Mouse (Mus musculus) layer of hippocampus, adult 8-10 months (tissue): ENCODE data around the gene Isl2. TPM values are rescaled to one million over a fixed set of nuclear protein-coding genes. Genes with fewer than 3 reads are reported as not detected.

ENCODE experiments used
- DNase-seq, 2 experiments: peaks; one replicate each; pipeline ENCODE4 v3.0.0; 2022; ENCODE audit warnings: low spot score in 2 of 2
- total RNA-seq, 4 experiments: library from RNA; stranded (reverse); gene quantifications; 2 replicates each; pipeline ENCODE4 v1.2.4; 2022

The Isl2 gene
- total RNA-seq, result under 1 TPM in 1 of 4 experiments, not detected in 3; 0.41 TPM

DNA sequence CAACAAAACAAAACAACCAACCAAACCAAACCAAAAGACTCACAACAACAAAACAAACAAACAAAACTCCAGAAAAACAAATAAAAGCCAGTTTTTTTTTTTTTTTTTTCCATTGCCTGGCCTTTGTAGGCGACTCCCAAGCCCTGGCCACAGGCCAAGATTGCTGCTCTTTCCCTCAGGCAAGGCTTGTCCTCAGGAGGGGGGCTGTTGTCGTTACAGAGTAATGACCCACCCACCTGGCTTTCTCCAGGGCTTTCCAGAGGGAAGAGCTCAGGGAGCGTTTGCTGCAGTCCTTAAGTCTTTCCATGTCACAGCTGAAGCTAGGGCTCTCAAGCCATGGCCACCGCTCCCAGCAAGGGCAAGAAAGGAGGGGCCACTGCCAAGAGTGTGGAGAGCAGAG, at the start of gene Isl2:
Isl2 (plus strand) TSS at position 296 of the 400 bp plus-strand sequence.
- DNase-seq, result no peak

- DNase-seq, result no peak
Observed at GRCm38 (mm10) chr9:55507922-55508321, 30.6 kb upstream of the Isl2 start.

DNA sequence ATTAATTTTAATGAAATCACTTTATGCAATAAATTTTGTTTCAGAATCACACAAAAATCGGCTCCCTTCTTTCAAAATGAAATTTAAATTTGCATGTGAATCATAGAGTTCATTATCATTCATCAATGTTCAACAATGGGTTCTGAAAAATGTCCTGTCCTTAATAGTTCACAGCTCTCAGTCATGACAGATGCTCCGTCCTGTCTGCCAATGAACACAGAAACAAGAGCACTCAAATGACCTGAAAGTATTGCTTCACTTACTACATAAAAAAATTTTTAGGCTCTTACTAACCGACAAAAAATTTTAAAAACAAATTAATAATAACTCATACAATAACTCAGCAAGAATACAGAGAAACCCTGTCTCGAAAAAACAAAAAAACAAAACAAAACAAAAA, 29.8 kb upstream of the Isl2 start:
- DNase-seq, result no peak

GRCm38 (mm10) chr9:55509731-55510130, 28.7 kb upstream of the Isl2 start:
- no peak for DNase-seq

- DNase-seq, result no peak
Observed at GRCm38 (mm10) chr9:55510651-55511235, 27.7 kb upstream of the Isl2 start.

- no peak for DNase-seq
Observed at GRCm38 (mm10) chr9:55511521-55511993, 26.9 kb upstream of the Isl2 start.

- peak; percentile 90 to 93 for DNase-seq
Observed at GRCm38 (mm10) chr9:55512027-55512543, 26.4 kb upstream of the Isl2 start, which contains the start of gene Etfa. Gene Etfa, minus strand, starts transcription at chr9:55512243.

GRCm38 (mm10) chr9:55525716-55526115, 12.8 kb upstream of the Isl2 start:
- DNase-seq, result no peak

DNA sequence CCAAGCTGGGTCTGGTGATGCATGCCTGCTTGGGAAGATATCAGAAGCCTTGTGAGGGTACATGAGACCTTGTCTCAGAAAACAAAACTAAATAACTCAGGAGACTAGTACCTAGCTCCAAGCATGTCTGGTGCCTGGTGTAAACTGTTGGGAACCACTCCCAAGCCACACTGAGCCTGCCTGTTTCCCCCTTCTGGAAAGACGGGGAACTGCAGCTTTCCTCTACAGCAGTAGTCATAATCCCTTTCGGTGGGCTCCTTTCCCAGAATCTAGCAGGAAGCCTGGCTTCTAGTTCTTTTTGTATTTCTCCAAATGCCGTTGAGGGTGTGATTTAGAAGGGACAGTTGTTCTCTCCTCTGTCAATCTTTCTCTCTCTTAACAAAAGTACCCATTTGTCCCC, 2.6 kb upstream of the Isl2 start:
- DNase-seq, result peak in 1 of 2 experiments; percentile 41

- DNase-seq, result no peak
Observed at GRCm38 (mm10) chr9:55539006-55539405, 534 bp downstream of the Isl2 start.

DNA sequence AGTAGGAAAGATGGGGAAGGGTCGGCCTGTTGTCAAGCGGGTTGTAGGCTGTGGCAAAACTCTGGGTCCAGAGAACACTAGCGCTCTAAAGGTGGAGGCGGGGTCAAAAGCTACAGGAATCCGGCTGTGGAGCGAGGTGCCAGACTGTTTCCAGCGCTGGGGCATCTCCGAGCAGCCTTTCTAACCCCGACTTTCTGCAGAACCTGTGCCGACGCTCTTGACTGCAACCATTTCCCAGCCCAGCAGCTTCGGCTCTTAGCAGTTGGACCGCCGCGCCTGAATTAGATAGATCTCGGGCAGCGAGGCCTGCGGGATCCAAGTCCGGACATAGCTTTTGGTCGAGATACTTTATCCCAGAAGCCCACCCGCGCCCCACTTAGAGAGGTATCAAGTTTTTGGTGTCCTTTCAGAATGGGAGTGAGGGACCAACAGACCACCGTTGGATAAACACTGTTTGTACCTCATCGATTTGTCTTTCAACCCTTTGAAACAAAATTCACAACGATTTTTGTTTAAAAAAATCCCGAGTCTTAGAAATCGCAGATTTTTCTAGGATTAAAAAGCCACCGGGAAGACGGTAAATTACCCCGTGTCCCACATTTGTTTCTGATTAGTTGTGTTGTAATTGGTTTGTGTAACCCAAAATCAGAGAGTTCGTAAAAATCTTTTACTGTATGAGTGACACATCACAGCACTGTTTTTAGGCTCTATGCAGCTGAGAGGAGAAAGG, 1.4 kb downstream of the Isl2 start:
- no peak for DNase-seq

GRCm38 (mm10) chr9:55540391-55540770, 1.9 kb downstream of the Isl2 start:
- no peak for DNase-seq

DNA sequence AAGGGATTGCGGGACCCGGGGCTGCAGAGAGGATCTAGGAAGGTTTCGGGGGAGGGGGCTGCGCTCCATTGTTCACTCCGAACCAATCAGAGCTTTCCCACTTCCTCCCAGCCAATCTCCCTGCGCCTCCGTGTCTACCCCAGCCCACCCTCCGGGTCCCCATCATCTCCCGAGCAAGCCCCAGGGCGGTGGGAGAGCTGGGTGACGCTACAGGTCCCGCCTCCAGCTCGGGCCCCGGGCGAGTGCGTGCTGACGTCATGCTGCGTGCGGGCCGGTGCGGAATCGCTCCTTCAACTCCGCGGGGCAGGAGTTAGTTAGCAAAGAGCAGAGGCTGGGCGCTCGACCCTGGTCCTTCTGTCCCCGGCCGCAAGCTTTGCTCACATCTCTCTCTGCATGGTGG, 2.4 kb downstream of the Isl2 start:
- no peak for DNase-seq

DNA sequence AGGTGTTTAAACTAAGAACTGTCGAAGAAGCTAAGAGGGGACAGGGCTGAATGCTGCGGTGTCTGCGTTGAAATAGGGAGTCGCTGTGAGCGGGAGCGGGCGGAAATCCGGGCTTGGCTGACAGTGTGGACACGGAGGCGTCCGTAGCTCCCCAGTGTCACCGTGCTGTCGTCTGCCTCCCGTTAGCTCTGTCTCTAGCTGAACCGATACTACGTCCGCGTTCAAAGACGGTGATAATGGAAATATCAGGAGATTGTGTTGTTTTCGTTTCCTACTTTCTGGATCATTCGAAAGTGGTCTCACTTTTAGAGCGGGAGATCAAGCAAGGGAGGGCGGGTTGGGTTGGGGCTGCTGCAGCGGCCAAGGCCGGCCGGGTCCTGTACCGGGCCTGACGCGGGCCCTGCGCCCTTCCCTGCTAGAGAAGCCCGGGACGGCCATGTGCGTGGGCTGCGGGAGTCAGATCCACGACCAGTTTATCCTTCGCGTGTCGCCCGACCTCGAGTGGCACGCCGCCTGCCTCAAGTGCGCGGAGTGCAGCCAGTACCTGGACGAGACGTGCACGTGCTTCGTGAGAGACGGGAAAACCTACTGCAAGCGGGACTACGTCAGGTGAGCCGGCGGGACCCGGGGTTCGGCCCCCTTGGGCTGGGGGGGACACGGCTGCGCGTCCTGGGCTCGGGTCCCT, 3.4 kb downstream of the Isl2 start:
- no peak for DNase-seq

GRCm38 (mm10) chr9:55542366-55543325, 4.2 kb downstream of the Isl2 start:
- DNase-seq, result no peak

GRCm38 (mm10) chr9:55543336-55543702, 4.8 kb downstream of the Isl2 start:
- no peak for DNase-seq

GRCm38 (mm10) chr9:55543703-55544401, 5.4 kb downstream of the Isl2 start:
- DNase-seq, result peak in 1 of 2 experiments; percentile 27

DNA sequence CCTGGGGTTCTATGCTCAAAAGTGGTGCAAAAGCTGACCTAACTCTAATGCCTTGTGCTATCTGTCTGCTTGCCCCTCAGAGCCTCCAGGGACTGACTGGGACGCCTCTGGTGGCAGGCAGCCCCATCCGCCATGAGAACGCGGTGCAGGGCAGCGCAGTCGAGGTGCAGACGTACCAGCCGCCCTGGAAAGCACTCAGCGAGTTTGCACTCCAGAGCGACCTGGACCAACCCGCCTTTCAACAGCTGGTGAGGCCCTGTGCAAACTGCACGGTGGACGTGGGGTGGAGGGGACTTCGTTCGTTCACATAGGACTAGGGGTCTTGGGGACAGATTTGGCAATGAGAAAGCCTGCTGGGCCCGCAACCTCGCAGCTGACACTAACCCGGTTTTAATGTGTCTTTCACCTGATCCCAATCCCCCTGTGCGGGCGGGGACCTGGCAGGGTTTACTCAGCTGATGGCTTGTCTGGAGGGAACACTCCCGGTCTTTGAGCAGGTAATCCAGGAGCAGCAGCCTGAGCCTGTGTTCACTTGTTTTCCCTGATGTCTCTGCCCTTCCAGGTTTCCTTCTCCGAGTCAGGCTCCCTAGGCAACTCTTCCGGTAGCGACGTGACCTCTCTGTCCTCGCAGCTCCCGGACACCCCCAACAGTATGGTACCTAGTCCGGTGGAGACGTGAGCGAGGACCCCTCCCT, 6.5 kb downstream of the Isl2 start:
- DNase-seq, result no peak

- DNase-seq, result no peak
Observed at GRCm38 (mm10) chr9:55545556-55546175, 7.2 kb downstream of the Isl2 start.
